Mouse (Mus musculus) WW6 (cell line): ENCODE measurements around the gene Dpf2.

Experiments used
- DNase-seq: peaks from one replicate; pipeline ENCODE4 v3.0.0-alpha.2; 2013; ENCODE audit warnings: low read depth, low spot score

The Dpf2 gene

GRCm38 (mm10) chr19:5913007-5913719 is at the start of gene Dpf2:
TSS of gene Dpf2 (minus strand) at chr19:5913010.
- DNase-seq = no peak

DNA sequence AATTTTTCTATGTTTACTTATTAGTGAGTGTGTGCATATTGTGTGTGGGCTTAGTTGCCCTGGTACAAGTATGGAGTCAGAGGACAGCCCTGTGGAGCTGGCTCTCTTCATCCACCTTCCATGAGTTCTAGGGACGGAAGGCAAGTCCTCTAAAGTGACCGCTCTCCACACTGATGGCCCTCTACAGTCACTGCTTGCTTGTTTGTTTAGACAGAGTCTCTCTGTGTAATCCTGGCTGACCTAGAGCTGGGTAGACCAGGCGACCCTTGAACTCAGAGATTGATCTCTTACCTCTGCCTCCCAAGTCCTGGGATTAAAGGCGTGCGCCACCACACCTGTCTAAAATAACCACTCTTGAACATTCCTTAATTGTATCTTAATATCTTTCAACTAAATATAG is 44.6 kb upstream of the Dpf2 start:
- no peak for DNase-seq

GRCm38 (mm10) chr19:5956685-5957084 is 43.9 kb upstream of the Dpf2 start:
- no peak for DNase-seq

GRCm38 (mm10) chr19:5955704-5956670 is 43.2 kb upstream of the Dpf2 start:
- no peak for DNase-seq

DNA sequence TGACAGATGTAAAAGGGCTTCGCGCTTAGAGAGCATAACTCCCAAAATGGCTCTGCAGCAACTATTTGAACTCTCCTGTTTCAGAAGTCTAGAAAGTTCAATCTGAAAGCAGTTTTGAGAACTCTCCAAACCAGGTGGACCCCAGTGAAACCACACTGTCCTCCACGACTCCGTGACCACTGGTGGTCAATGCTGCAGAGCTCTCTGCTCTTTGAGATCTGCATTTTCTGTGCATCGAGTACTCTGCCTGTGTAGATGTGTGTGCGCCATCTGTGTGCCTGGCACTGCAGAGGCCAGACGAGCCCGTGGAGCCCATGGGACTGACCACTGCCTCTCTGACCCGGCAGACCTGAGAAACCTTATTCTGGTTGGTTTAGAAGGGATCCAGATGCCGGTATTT is 42.1 kb upstream of the Dpf2 start:
- no peak for DNase-seq

DNA sequence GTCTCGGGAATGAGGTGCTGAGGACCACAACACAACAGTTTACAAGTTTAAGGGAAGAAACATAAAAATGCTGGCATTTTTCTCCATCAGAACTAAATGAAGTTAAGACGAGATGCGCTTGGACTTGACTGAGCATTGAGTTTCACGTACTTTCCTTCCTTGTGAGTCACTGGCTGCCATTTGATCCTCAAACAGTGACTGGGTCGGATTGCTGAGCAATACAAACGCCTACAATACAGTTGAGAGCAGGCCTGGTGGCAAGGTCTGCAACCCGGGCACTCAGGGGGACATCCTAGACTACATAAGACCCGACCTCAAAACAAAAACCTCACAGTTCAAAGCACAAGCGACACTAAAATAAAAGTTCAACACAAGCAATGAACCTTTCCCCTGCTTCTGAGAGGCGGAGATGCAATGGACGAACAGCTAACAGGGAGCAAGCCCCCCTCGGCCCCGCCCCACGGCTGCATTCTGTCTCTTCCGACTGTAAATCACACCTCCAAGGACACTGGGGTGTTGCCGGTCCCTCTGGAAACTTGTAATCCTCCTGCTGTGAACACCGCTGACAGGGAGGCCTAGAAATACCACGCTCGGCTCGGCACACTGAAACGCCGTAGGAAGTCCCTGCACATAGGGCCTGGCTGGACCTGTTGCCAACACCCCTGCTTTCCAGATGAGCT is 41.4 kb upstream of the Dpf2 start:
- DNase-seq = no peak

DNA sequence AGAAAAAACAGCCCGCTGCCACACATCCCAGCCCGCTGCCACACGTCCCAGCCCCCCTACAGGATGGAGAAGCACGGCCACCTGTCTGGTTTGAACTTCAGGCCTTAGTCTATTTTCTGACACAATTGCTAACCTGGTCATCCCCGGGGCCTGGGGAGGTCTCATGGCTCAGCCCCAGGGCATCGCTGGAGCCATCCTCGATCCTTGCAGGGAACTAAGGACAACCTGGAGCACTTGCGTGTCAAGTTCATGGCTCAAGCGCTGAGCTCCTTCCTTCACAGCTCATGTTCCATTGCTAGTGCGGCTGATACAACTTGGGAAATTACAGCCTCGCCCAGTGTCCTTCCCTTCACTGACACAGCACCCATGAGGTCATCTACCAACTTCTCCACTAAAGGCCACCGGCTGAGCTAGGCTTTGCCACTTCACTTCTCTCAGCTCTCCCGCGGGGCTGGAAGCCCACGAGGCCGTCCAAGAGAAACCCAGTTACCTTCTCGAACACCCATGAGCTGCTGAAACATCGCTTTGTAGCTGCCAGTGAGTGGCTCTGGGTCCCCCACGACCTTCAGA is 40.5 kb upstream of the Dpf2 start:
- no peak for DNase-seq

GRCm38 (mm10) chr19:5952071-5952691 is 39.4 kb upstream of the Dpf2 start:
- DNase-seq = no peak

DNA sequence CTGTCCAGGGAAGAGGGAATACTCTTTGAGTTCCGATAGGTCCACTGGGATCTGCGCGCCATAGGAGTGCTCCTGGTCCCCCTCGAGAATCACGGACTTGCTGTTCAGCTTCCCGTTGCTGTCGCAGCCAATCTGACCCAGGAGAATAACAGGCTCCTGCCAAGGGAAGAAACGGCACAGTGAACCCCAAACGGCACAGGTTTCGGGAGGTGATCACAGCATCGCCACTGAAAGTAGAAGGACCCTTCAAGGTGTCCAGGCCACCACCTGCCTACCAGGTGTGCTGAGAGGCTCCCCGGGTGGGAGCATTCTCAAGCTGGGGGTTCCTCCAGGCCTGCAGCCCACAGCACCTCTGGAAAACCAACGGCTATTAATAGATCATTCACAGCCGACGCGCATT is 38.8 kb upstream of the Dpf2 start:
- DNase-seq = no peak

DNA sequence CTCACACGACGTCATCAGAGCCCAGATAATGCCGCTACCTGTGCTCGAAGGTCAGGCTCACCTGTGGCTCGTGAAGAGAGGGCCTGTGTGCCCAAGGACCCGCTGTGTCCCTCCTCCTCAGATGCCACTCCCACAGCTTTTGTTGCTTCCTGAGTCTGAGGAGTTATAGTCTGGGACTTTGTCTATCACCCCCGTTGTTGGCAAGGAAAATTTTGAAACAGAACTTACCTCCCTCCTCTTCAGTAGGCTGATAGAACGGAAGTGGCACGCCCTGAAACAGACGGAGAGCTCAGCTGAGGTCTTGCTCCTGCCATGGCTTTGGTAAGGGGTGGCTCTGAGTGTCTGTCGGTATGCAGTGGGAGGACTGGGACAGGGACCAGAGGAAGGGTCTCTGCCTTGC is 37.4 kb upstream of the Dpf2 start:
- DNase-seq = no peak

DNA sequence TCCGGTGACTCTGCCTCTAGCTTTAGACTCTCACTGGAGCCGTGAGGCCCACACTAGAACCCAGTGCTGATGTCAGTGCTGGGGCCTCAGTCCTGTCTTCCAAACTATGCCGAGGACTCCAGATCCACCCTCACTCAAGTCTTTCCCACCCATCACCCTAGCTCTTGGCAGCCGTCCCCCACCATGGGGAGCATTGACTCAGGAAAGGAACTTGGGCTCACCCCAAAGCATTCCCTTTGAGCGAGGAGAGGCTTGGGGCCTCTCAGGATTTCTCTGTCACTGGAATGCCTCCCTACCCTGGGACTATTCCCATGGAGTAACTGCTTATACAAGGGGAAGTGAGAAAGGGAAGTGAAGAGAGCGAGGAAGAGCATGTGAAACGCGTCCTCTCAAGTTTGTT is 33.1 kb upstream of the Dpf2 start:
- no peak for DNase-seq

GRCm38 (mm10) chr19:5945027-5945426 is 32.2 kb upstream of the Dpf2 start:
- no peak for DNase-seq

- no peak for DNase-seq
Observed at GRCm38 (mm10) chr19:5944145-5944544, 31.3 kb upstream of the Dpf2 start.

DNA sequence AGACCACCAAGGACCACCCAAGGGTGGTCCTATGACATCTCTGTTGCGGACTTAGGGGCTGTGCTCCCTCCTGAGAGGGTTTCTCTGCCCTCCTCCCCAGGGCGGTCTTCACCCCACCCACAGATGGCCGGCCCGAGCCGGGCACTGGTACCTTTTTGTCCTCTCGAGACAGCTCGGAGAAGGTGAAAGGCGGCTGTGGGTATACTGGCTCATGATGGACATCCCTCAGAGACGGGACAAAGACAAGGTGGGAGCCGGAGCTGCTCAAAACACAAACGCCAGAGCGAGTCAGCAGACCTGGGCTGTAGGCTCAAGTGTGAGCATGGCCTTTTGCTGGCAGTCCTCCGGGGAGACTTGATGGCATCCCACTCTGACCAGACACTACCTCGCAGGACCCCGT is 30.6 kb upstream of the Dpf2 start:
- DNase-seq = no peak

DNA sequence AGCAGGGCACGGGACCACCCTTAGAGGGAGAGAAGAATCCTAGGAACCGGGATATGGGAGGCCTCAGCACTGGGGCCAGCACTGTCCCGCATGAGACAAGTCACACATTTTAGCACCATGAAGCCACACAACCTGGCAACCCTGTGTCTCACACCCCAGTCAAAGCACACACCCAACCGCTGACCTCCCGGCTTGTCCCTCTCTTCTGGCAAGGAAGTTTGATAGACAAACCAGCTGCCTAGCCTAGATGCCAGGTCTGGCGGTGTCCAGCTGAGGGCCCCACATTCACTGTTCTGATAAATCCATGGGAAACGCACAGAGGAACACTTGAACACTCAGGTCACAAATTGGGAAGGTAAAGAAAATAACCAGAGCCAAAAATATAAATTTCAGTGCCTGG is 29.8 kb upstream of the Dpf2 start:
- DNase-seq = no peak

- DNase-seq = no peak
Observed at GRCm38 (mm10) chr19:5940656-5941055, 27.8 kb upstream of the Dpf2 start.

DNA sequence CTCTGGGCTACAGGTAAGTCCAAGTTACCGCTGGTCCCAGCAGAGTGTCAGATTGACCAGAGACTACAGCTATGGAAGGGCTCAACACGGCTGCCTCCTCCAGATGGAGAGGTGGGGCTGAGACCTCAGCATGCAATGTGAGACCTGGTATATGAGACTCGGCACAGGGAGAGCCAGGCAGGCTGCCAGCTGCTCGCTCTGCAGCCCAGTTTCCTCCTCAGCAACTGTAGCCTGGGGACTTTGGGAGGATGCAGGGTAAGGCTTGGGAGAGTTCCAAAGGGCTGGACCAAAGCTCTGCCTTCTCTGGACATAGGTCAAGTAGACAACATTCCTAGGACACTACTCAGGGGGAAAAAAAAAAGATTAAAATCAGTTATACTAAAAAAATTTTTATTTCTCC is 27.4 kb upstream of the Dpf2 start:
- DNase-seq = no peak

- DNase-seq = no peak
Observed at GRCm38 (mm10) chr19:5939715-5940114, 26.9 kb upstream of the Dpf2 start.

DNA sequence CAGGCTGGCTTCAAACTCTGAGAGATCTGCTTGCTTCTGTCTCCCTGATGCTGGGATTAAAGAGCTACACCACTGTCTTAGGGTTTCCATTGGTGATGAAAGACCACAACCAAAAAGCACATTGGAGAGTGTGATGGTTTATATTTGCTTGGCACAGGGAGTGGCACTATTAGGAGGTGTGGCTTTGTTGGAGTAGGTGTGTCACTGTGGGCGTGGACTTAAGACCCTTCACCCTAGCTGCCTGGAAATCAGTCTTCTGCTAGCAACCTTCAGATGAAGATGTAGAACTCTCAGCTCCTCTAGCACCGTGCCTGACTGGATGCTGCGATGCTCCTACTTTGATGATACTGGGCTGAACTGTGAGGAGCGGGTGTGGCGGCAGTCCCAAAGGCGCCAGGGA is 25.7 kb upstream of the Dpf2 start:
- no peak for DNase-seq

DNA sequence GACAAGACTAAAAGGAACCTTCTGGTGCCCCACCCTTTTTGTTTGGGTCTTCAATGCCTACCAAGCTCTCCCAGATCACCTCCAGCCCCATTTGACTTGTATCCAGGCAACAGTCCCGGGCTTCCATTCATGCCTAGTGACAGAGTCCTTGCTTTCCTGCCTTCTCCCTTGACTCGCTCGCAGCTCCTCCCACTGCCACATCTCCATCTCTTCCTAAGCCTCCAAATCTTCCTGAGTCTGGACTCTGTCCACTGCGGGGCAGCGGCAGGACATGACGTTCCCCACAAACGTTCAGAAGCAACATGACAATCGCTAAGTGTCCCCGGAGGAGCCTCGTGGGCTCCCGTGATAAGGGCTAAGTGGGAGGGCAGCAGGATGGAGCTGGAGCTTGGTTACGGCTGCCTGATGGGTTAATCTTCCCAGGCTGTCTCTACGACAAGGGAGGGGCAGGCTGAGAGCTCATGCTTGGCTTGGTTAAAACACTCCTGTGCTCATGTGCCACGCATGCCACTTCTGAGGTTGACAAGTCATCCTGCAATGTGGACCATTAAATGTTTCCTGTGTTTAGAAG is 25.1 kb upstream of the Dpf2 start:
- DNase-seq = no peak
